Mouse (Mus musculus): Measurements from ENCODE around the gene Gfm2. TPM values are rescaled to one million over a fixed set of nuclear protein-coding genes. Genes with fewer than 3 reads are reported as not detected.

The Gfm2 gene
- total and polyA plus RNA-seq, 2 experiments from 2014 or later, result 23.5 to 24.0 TPM

DNA sequence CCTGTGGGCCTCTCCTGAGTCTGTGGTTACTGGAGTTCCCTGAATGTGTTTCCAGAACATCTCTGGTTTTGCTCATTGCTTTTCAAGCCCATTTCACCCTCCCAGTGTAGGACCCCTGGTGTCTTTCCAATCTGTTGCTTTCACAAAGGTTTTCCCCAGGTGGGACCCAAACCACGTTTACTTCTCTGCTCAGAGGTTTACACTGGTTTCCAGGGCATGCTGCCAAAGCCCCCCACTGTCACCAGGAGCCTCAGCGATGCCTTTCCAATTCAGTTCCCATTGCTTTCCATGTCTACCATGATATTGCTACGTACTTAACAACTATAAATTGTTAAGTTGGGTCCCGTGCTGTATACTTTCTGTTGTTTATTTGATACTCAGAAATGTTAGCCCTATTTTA, 45.1 kb downstream of the Gfm2 start:
- DNase-seq (ENCODE audit: low spot score), result no peak
- no peaks in the 10 kb centered on the region for H3K9me3 ChIP-seq (replicated peaks; ENCODE audit: control insufficient read depth, low read length)
- H3K27ac ChIP-seq (ENCODE audit: low read depth), result no peak overlapping the region
- TF ChIP-seq CTCF (IDR thresholded peaks at IDR 0.05; ENCODE audit: low read depth) (no peak), EP300 (IDR thresholded peaks at IDR 0.05; ENCODE audit: low read depth) (no peak)
- H3K4me2 ChIP-seq (ENCODE audit: low read depth, low read length), result no peak overlapping the region
- WGBS, result 71% methylated on average over 4 of the region's 4 CpGs
- 0 out of 2 replicates have a peak, but pooled peaks cover 6% of the 10 kb centered on the region for H3K4me1 ChIP-seq (ENCODE audit: control insufficient read depth, insufficient read depth)
- no peaks in the 10 kb centered on the region for H3K27me3 ChIP-seq (ENCODE audit: control insufficient read depth, insufficient read depth, low read length)
- peaks cover 41% of the 10 kb centered on the region for H3K36me3 ChIP-seq (replicated peaks; ENCODE audit: control insufficient read depth, insufficient read depth, low read length)
- no peak overlapping the region for H3K9ac ChIP-seq (replicated peaks; ENCODE audit: low read depth, low read length)
- H3K4me3 ChIP-seq (ENCODE audit: low read depth, low read length), result no peak overlapping the region
- no peak for ATAC-seq (ENCODE audit: insufficient read depth, low read depth)

DNA sequence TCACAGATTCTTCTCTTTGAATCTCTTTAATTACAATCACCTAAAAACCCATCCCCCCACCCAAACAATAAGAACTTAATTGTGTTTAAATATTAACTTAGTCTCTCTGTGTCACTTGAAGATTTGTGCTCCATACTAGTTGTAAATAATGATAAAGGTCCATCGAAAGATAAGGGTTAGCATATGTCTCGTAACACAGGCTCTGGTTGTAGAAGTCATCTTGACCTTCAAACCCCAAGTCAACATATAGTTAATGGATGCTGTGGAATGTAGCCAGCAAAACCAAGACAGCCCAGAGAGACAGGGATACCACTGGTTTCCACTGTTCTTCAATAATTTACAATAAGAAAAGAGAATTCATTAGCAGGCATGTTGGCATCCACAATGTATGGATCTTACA, 46.4 kb downstream of the Gfm2 start:
- TF ChIP-seq CTCF (IDR thresholded peaks at IDR 0.05; ENCODE audit: low read depth), result no peak
- TF ChIP-seq EP300 (IDR thresholded peaks at IDR 0.05; ENCODE audit: low read depth), result no peak
- Histone ChIP-seq H3K9me3 (replicated peaks; ENCODE audit: control insufficient read depth, low read length) (no peaks in the 10 kb centered on the region), H3K36me3 (replicated peaks; ENCODE audit: control insufficient read depth, insufficient read depth, low read length) (peaks cover 33% of the 10 kb centered on the region), H3K9ac (replicated peaks; ENCODE audit: low read depth, low read length) (no peak overlapping the region), H3K4me3 (ENCODE audit: low read depth, low read length) (no peak overlapping the region), H3K4me2 (ENCODE audit: low read depth, low read length) (no peak overlapping the region), H3K4me1 (ENCODE audit: control insufficient read depth, insufficient read depth) (0 out of 2 replicates have a peak, but pooled peaks cover 8% of the 10 kb centered on the region), H3K27me3 (ENCODE audit: control insufficient read depth, insufficient read depth, low read length) (no peaks in the 10 kb centered on the region), H3K27ac (ENCODE audit: low read depth) (no peak overlapping the region)
- no peak for DNase-seq (ENCODE audit: low spot score)
- ATAC-seq (ENCODE audit: insufficient read depth, low read depth), result no peak
- 80% methylated on average over 2 of the region's 2 CpGs for WGBS

DNA sequence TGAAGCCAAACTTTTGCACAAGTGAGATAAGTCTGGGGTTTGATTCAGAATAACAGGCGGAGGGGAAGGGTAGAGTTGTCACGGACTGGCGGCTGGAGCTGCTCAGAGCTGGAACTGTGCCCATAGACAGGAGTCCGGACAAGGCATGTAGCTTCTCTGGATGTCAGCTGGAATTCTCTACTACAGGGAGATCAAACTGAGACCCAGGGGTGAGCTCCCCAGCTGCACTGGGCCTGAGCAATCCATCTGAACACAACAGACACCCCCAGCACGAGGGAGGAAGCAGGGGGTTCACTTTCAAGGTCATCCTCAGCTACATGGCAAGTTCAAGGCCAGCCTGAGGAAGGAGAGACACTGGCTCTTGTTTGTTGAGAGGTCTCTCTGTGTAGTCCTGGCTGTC, 46.9 kb downstream of the Gfm2 start:
- no peak for TF ChIP-seq CTCF (IDR thresholded peaks at IDR 0.05; ENCODE audit: low read depth)
- H3K9ac ChIP-seq (replicated peaks; ENCODE audit: low read depth, low read length), result no peak overlapping the region

DNA sequence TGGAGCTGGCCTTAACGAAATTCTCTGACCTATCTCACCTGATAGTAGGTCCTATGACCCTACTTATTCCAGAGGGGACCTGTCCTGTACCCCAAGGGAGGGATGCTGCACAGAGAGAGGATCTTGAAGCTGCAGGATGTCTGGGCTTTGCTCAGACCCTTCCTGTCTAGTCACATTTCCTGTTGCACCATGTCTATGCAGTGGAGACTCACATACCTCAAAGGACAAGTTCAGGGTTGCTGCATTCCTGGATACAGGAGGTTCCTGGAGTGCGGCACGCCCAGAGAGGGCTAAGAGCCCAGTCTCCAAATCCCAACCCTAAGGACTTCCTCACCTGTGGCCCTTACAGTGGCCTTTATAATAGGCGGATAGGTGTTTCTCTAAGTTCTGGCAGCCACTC, 48.6 kb downstream of the Gfm2 start:
- no peak for DNase-seq (ENCODE audit: low spot score)
- 0 out of 2 replicates have a peak, but pooled peaks cover 8% of the 10 kb centered on the region for H3K4me1 ChIP-seq (ENCODE audit: control insufficient read depth, insufficient read depth)
- H3K4me2 ChIP-seq (ENCODE audit: low read depth, low read length), result no peak overlapping the region
- WGBS, result 63% methylated on average over 4 of the region's 4 CpGs
- TF ChIP-seq CTCF (IDR thresholded peaks at IDR 0.05; ENCODE audit: low read depth) (no peak), EP300 (IDR thresholded peaks at IDR 0.05; ENCODE audit: low read depth) (no peak)
- ATAC-seq (ENCODE audit: insufficient read depth, low read depth), result no peak
- no peak overlapping the region for H3K4me3 ChIP-seq (ENCODE audit: low read depth, low read length)
- H3K9me3 ChIP-seq (replicated peaks; ENCODE audit: control insufficient read depth, low read length), result no peaks in the 10 kb centered on the region
- no peak overlapping the region for H3K27ac ChIP-seq (ENCODE audit: low read depth)
- no peaks in the 10 kb centered on the region for H3K27me3 ChIP-seq (ENCODE audit: control insufficient read depth, insufficient read depth, low read length)
- H3K36me3 ChIP-seq (replicated peaks; ENCODE audit: control insufficient read depth, insufficient read depth, low read length), result 0 out of 2 replicates have a peak, but pooled peaks cover 12% of the 10 kb centered on the region
- H3K9ac ChIP-seq (replicated peaks; ENCODE audit: low read depth, low read length), result no peak overlapping the region

More for the DNA sequence above, 46.9 kb downstream of the Gfm2 start:
- Histone ChIP-seq H3K27me3 (ENCODE audit: control insufficient read depth, insufficient read depth, low read length) (no peaks in the 10 kb centered on the region), H3K36me3 (replicated peaks; ENCODE audit: control insufficient read depth, insufficient read depth, low read length) (peaks cover 28% of the 10 kb centered on the region), H3K4me3 (ENCODE audit: low read depth, low read length) (no peak overlapping the region), H3K4me1 (ENCODE audit: control insufficient read depth, insufficient read depth) (0 out of 2 replicates have a peak, but pooled peaks cover 8% of the 10 kb centered on the region), H3K9me3 (replicated peaks; ENCODE audit: control insufficient read depth, low read length) (no peaks in the 10 kb centered on the region), H3K4me2 (ENCODE audit: low read depth, low read length) (no peak overlapping the region), H3K27ac (ENCODE audit: low read depth) (no peak overlapping the region)
- no peak for ATAC-seq (ENCODE audit: insufficient read depth, low read depth)
- DNase-seq (ENCODE audit: low spot score), result no peak
- WGBS, result 16% methylated on average over 5 of the region's 5 CpGs

DNA sequence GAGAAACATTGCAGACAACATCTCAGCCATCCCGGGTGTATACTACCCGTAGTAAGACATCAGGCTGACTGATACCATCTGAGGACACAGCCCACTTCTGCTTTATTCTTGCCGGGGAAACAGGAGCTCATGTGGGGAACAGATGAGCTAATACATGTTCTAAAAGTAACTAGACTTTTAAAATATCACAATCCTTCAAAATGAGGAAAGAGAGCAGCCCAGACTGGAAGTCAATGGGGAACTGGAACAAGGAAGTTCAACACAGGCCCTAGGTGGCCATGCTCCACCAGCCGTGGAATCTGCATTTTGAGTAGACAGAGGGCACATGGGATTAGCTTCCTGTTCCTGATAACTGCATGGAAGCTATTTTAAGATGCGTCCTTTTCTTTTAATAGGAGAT, 50.0 kb downstream of the Gfm2 start:
- TF ChIP-seq EP300 (IDR thresholded peaks at IDR 0.05; ENCODE audit: low read depth), result no peak
- no peak for TF ChIP-seq CTCF (IDR thresholded peaks at IDR 0.05; ENCODE audit: low read depth)
- 45% methylated on average over 5 of the region's 5 CpGs for WGBS
- 0 out of 2 replicates have a peak, but pooled peaks cover 10% of the 10 kb centered on the region for H3K36me3 ChIP-seq (replicated peaks; ENCODE audit: control insufficient read depth, insufficient read depth, low read length)
- H3K4me1 ChIP-seq (ENCODE audit: control insufficient read depth, insufficient read depth), result 0 out of 2 replicates have a peak, but pooled peaks cover 8% of the 10 kb centered on the region
- H3K27ac ChIP-seq (ENCODE audit: low read depth), result no peak overlapping the region
- H3K9ac ChIP-seq (replicated peaks; ENCODE audit: low read depth, low read length), result no peak overlapping the region
- no peaks in the 10 kb centered on the region for H3K27me3 ChIP-seq (ENCODE audit: control insufficient read depth, insufficient read depth, low read length)
- no peak overlapping the region for H3K4me3 ChIP-seq (ENCODE audit: low read depth, low read length)
- 0 out of 2 replicates have a peak, but pooled peaks have one; percentile 34 for ATAC-seq (ENCODE audit: insufficient read depth, low read depth)
- no peaks in the 10 kb centered on the region for H3K9me3 ChIP-seq (replicated peaks; ENCODE audit: control insufficient read depth, low read length)
- DNase-seq (ENCODE audit: low spot score), result no peak
- no peak overlapping the region for H3K4me2 ChIP-seq (ENCODE audit: low read depth, low read length)

DNA sequence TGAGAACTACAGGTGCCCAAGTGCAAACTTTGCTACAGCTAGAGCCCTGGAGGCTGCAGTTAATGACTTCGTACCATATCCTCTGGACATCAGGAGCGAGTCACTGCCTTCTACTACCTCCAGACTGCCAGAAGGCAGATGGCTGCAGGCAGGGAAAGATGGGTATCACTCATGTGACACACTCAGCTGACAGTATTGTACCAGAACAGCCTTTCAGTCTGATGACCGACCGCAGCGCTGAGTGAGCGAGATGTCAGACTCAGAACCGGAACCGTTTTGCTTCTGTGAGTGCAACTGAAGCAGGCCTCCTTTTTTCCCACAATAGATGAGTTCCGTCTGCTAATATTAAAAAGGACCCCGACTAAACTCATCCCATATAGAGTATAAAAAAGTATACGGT, 54.9 kb downstream of the Gfm2 start:
- no peak for ATAC-seq (ENCODE audit: insufficient read depth, low read depth)
- Histone ChIP-seq H3K4me1 (ENCODE audit: control insufficient read depth, insufficient read depth) (0 out of 2 replicates have a peak, but pooled peaks cover 4% of the 10 kb centered on the region), H3K27me3 (ENCODE audit: control insufficient read depth, insufficient read depth, low read length) (no peaks in the 10 kb centered on the region), H3K9ac (replicated peaks; ENCODE audit: low read depth, low read length) (no peak overlapping the region), H3K36me3 (replicated peaks; ENCODE audit: control insufficient read depth, insufficient read depth, low read length) (0 out of 2 replicates have a peak, but pooled peaks cover 4% of the 10 kb centered on the region), H3K4me2 (ENCODE audit: low read depth, low read length) (no peak overlapping the region), H3K27ac (ENCODE audit: low read depth) (no peak overlapping the region), H3K9me3 (replicated peaks; ENCODE audit: control insufficient read depth, low read length) (no peaks in the 10 kb centered on the region), H3K4me3 (ENCODE audit: low read depth, low read length) (no peak overlapping the region)
- 93% methylated on average over 11 of the region's 11 CpGs for WGBS
- DNase-seq (ENCODE audit: low spot score), result no peak
- TF ChIP-seq EP300 (IDR thresholded peaks at IDR 0.05; ENCODE audit: low read depth) (no peak), CTCF (IDR thresholded peaks at IDR 0.05; ENCODE audit: low read depth) (no peak)
